Mouse (Mus musculus) lung, adult 2 months (tissue): ENCODE measurements around the gene Notch3.

Source experiments
- CTCF ChIP-seq: fragments of 200-500 bp; IDR thresholded peaks from 2 replicates; pipeline ENCODE4 v1.5.1; 2011; ENCODE audit warnings: mild to moderate bottlenecking, low read length, control low read depth; ENCODE audit not compliant: insufficient read depth
- POLR2A ChIP-seq: fragments of 200-500 bp; IDR thresholded peaks from 2 replicates; pipeline ENCODE4 v1.6.1; 2011; ENCODE audit warnings: low read depth, mild to moderate bottlenecking, control low read depth, low read length, borderline replicate concordance; ENCODE audit errors: extremely low read depth

DNA sequence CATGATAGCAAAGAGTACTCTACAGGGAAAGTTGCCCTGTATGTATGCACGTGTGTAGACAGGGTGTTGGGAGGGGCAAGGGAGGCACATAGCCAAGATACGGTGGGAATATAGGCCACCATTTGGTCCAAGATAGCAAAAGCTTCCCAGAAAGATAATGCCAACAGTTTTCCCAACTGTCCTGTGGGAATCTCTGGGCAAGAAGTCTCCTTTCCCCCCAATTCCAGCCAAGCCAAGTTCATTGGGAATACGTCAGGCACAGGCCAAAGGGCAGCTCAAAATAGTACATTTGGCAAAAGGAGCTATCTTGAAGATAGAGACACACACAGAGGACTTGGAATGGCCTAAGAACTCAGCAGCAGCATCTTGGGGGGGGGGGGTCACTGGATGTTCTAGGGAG, 38.7 kb upstream of the Notch3 start:
- TF ChIP-seq CTCF (no peak), POLR2A (no peak)
